In genomic region chr11:63264432-63265061, GRCm38 (mm10) we compare ENCODE assay signal across 8 mouse cellular contexts.
DNase-seq lines count a peak whose midpoint lies in the region; ATAC-seq lines count a peak whose summit lies in the region.

No protein-coding gene starts in this region.

- H3K27me3 ChIP-seq in lung, embryonic 16.5 days (ENCODE audit: control insufficient read depth, insufficient read depth, low read depth, low read length), result no peaks in the 10 kb centered on the region

- peak overlapping the region; percentile 30 for H3K4me3 ChIP-seq in lung, embryonic 16.5 days (ENCODE audit: low read length)

- no peak for ATAC-seq in lung, embryonic 16.5 days (ENCODE audit: low read depth)
- ATAC-seq in monocyte, adult 5-6 weeks (replicated peaks; ENCODE audit: insufficient number of reproducible peaks, low FRiP score, low TSS enrichment, poor library complexity, severe bottlenecking), result no peak

- H3K9ac ChIP-seq in lung, embryonic 16.5 days (ENCODE audit: low read length), result 0 out of 2 replicates have a peak overlapping the region, but pooled peaks have one; percentile 13

- no peaks in the 10 kb centered on the region for H3K9me3 ChIP-seq in lung, embryonic 16.5 days (ENCODE audit: control insufficient read depth, low read length)

- WGBS in lung, embryonic 16.5 days, result 33% methylated on average over 9 of the region's 9 CpGs

- peak; percentile 31 to 36 for DNase-seq in cerebellum, postnatal 10 days
- DNase-seq in cerebellum, adult 9-10 months, result no peak
- DNase-seq in urinary bladder, postnatal 14 days (ENCODE audit: low spot score), result peak; percentile 14
- no peak for DNase-seq in urinary bladder, adult 2 months (ENCODE audit: low spot score)
- peak; percentile 30 for DNase-seq in heart, postnatal 4 days
- no peak for DNase-seq in right cerebral cortex, adult 18-20 months

- H3K27ac ChIP-seq in lung, embryonic 16.5 days (ENCODE audit: low read length), result no peak overlapping the region

- H3K4me1 ChIP-seq in lung, embryonic 16.5 days (replicated peaks; ENCODE audit: control insufficient read depth, insufficient read depth, low read length), result no peaks in the 10 kb centered on the region

- H3K36me3 ChIP-seq in lung, embryonic 16.5 days (ENCODE audit: control insufficient read depth, insufficient read depth, low read length), result no peaks in the 10 kb centered on the region

- H3K4me2 ChIP-seq in lung, embryonic 16.5 days (ENCODE audit: low read depth, low read length), result peak overlapping the region; percentile 41

Comparison
In these comparisons a context has a peak if more than half of its experiments do, and no peak if none do; other contexts are left out.
1. DNase-seq: peak in cerebellum, postnatal 10 days (2 of 2), urinary bladder, postnatal 14 days (single experiment) and heart, postnatal 4 days (single experiment); none in cerebellum, adult 9-10 months (single experiment), urinary bladder, adult 2 months (single experiment) and right cerebral cortex, adult 18-20 months (single experiment).